Mouse (Mus musculus) heart, adult 2 months (tissue): Measurements from ENCODE around the gene Elavl3. TPM values are rescaled to one million over a fixed set of nuclear protein-coding genes. Genes with fewer than 3 reads are reported as not detected.

ENCODE experiments used
- DNase-seq, 2 experiments: peaks; one replicate each; pipeline ENCODE4 v3.0.0; 2021
- H3K27ac ChIP-seq: fragments of 200-600 bp; 2 replicates; pipeline ENCODE4 v1.8.1; 2022
- H3K27me3 ChIP-seq: fragments of 200-500 bp; 2 replicates; pipeline ENCODE4 v1.6.1; 2012; ENCODE audit warnings: mild to moderate bottlenecking, low read length, inconsistent platforms, mixed read lengths; ENCODE audit not compliant: control insufficient read depth, insufficient read depth
- H3K36me3 ChIP-seq: fragments of 200-500 bp; 2 replicates; pipeline ENCODE4 v1.6.1; 2012; ENCODE audit warnings: low read length, inconsistent platforms; ENCODE audit not compliant: control insufficient read depth, insufficient read depth
- H3K4me1 ChIP-seq: fragments of 200-500 bp; 2 replicates; pipeline ENCODE4 v1.6.1; 2011; ENCODE audit warnings: low read length; ENCODE audit not compliant: control insufficient read depth, insufficient read depth
- H3K4me3 ChIP-seq: fragments of 200-600 bp; 2 replicates; pipeline ENCODE4 v1.8.1; 2022
- H3K79me2 ChIP-seq: fragments of 200-500 bp; replicated peaks from 2 replicates; pipeline ENCODE4 v1.6.1; 2012; ENCODE audit warnings: mild to moderate bottlenecking, inconsistent platforms, low read length, moderate library complexity, mixed read lengths; ENCODE audit not compliant: control insufficient read depth, insufficient read depth
- H3K9ac ChIP-seq: fragments of 200-500 bp; 2 replicates; pipeline ENCODE4 v1.6.1; 2012; ENCODE audit warnings: low read depth, mild to moderate bottlenecking, control low read depth, inconsistent platforms, low read length, mixed read lengths
- CTCF ChIP-seq: fragments of 200-600 bp; IDR thresholded peaks from 2 replicates; pipeline ENCODE4 v1.8.1; 2022; ENCODE audit warnings: antibody characterized with exemption, mild to moderate bottlenecking, moderate library complexity
- EP300 ChIP-seq: fragments of 200-500 bp; IDR thresholded peaks from 2 replicates; pipeline ENCODE4 v1.6.1; 2011; ENCODE audit warnings: low read depth, low read length, control low read depth; ENCODE audit not compliant: insufficient read depth
- POLR2A ChIP-seq: fragments of 200-500 bp; IDR thresholded peaks from 2 replicates; pipeline ENCODE4 v1.6.1; 2011; ENCODE audit warnings: mild to moderate bottlenecking, low read depth, low read length, control low read depth; ENCODE audit not compliant: insufficient read depth
- WGBS: fragments of 180-500 bp; shearing (Covaris S2); methylation state at CpG from one replicate; pipeline ENCODE4 v1.1.7; 2018; 5-methylcytosine and 5-hydroxymethylcytosine counted together
- intact Hi-C: fragments of 180-260 bp; cut with DNase I; formaldehyde crosslinking; loops from one replicate; pipeline ENCODE4 v1.15.1; 2025
- polyA plus RNA-seq: library from polyadenylated mRNA; depleted of rRNA; stranded (reverse); fragments of >200 nt; gene quantifications from 2 replicates; pipeline ENCODE4 v1.2.3, GENCODE M21; 2012
- total RNA-seq, 2 experiments: library from RNA; stranded (reverse); gene quantifications; 2 replicates each; pipeline ENCODE4 v1.2.3; 2021

The Elavl3 gene
- total and polyA plus RNA-seq, 3 experiments, result 0.08 to 0.10 (median 0.09) TPM

DNA sequence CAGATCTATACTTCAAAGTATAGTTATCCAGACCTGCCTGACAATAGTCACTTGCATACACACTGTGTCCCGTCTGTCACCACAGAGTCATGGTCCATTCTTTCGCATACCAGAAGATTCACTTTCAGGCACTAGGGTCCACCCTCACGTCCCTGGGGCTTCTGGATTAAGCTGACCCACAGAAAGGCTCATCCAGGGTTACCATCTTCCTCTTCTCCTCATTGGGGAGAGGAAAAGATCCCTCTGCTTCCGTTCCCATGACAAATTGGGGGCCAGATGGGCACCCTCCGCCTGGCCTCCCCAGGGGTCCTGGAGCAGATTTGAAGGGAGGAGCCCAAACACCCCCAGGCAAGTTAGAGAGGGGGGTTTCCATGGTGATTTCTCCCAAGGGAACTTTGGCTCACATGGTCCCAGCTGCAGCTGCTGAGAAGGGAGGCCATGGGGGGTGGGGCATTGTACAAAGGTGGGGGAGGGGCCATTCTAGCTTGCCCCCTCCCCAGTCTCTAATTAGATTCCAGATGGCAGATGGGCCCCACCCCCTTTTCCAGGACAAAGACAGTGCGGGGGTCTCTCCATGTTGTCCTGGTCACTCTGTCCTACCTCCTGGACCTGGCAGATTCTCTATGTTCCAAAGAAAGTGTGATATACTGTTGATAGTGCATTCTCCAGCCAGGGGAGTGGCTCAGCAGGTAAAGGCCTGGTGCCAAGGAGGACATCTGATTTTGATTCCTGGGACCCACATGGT, 16.4 kb downstream of the Elavl3 start:
- 54% methylated on average over 6 of the region's 6 CpGs for WGBS
- H3K27ac ChIP-seq, result no peak overlapping the region
- 0 out of 2 replicates have a peak, but pooled peaks cover 2% of the 10 kb centered on the region for H3K27me3 ChIP-seq
- H3K79me2 ChIP-seq, result no peaks in the 10 kb centered on the region
- H3K9ac ChIP-seq, result no peak overlapping the region
- no peak for TF ChIP-seq EP300
- no peak for TF ChIP-seq POLR2A
- no peak for TF ChIP-seq CTCF
- no peaks in the 10 kb centered on the region for H3K4me1 ChIP-seq
- intact Hi-C loops, result no loop called here
- H3K4me3 ChIP-seq, result no peak overlapping the region
- H3K36me3 ChIP-seq, result no peaks in the 10 kb centered on the region
- no peak for DNase-seq

DNA sequence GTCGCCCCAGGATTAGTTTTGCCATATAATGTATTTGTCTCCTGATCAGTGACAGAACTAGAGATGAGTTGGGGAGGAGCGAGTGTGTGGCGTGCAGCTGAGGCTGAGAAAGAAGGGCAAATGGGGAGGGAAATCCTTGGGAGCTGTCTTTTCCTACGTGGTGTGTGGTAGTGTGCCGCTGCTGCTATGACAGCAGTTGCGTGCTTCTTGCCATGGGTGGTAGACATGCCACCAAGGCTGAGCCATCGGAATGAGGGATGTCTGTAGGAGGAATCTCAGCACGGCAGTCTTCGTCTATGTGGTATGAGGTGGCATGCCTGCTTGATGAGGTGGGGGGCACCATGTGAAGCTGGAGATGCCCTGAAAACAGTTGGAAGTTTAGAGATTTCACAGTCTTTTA, 21.4 kb downstream of the Elavl3 start:
- Histone ChIP-seq H3K27me3 (no peaks in the 10 kb centered on the region), H3K4me3 (no peak overlapping the region), H3K27ac (no peak overlapping the region), H3K4me1 (no peaks in the 10 kb centered on the region), H3K9ac (no peak overlapping the region), H3K79me2 (no peaks in the 10 kb centered on the region), H3K36me3 (no peaks in the 10 kb centered on the region)
- 90% methylated on average over 9 of the region's 9 CpGs for WGBS
- intact Hi-C loops, result no loop called here
- TF ChIP-seq CTCF, result no peak
- TF ChIP-seq EP300, result no peak
- no peak for TF ChIP-seq POLR2A
- no peak for DNase-seq

GRCm38 (mm10) chr9:22028467-22028866, 23.4 kb downstream of the Elavl3 start:
- Histone ChIP-seq H3K79me2 (no peaks in the 10 kb centered on the region), H3K4me1 (no peaks in the 10 kb centered on the region), H3K9ac (no peak overlapping the region), H3K27ac (no peak overlapping the region), H3K4me3 (no peak overlapping the region), H3K36me3 (no peaks in the 10 kb centered on the region), H3K27me3 (no peaks in the 10 kb centered on the region)
- TF ChIP-seq POLR2A (no peak), EP300 (no peak), CTCF (no peak)
- intact Hi-C loops, result no loop called here
- WGBS, result 40% methylated on average over 7 of the region's 7 CpGs
- no peak for DNase-seq

GRCm38 (mm10) chr9:22024592-22024991, 27.2 kb downstream of the Elavl3 start:
- DNase-seq, result no peak
- 60% methylated on average over 8 of the region's 8 CpGs for WGBS
- Histone ChIP-seq H3K36me3 (no peaks in the 10 kb centered on the region), H3K79me2 (no peaks in the 10 kb centered on the region), H3K9ac (no peak overlapping the region), H3K4me3 (no peak overlapping the region), H3K4me1 (no peaks in the 10 kb centered on the region), H3K27ac (no peak overlapping the region), H3K27me3 (no peaks in the 10 kb centered on the region)
- TF ChIP-seq POLR2A (no peak), EP300 (no peak), CTCF (no peak)
- intact Hi-C loops, result no loop called here

- Histone ChIP-seq H3K27me3 (no peaks in the 10 kb centered on the region), H3K27ac (no peak overlapping the region), H3K36me3 (no peaks in the 10 kb centered on the region), H3K4me1 (no peaks in the 10 kb centered on the region), H3K79me2 (no peaks in the 10 kb centered on the region), H3K4me3 (no peak overlapping the region), H3K9ac (no peak overlapping the region)
- DNase-seq, result no peak
- 48% methylated on average over 7 of the region's 7 CpGs for WGBS
- intact Hi-C loops, result no loop called here
- no peak for TF ChIP-seq EP300
- no peak for TF ChIP-seq POLR2A
- no peak for TF ChIP-seq CTCF
Measured at GRCm38 (mm10) chr9:22017208-22017825, 34.5 kb downstream of the Elavl3 start.

GRCm38 (mm10) chr9:22016245-22016644, 35.6 kb downstream of the Elavl3 start:
- no peak for DNase-seq
- WGBS, result 72% methylated on average over 10 of the region's 10 CpGs
- Histone ChIP-seq H3K4me3 (no peak overlapping the region), H3K27me3 (no peaks in the 10 kb centered on the region), H3K9ac (no peak overlapping the region), H3K36me3 (no peaks in the 10 kb centered on the region), H3K4me1 (no peaks in the 10 kb centered on the region), H3K27ac (no peak overlapping the region), H3K79me2 (no peaks in the 10 kb centered on the region)
- no peak for TF ChIP-seq EP300
- no peak for TF ChIP-seq POLR2A
- no peak for TF ChIP-seq CTCF
- intact Hi-C loops, result no loop called here
